7 mouse cellular contexts compared by ENCODE assay signal in genomic region chr1:40324457-40324856, GRCm38 (mm10). TPM values are rescaled to one million over a fixed set of nuclear protein-coding genes. Genes with fewer than 3 reads are reported as not detected.
DNase-seq lines count a peak whose midpoint lies in the region; ATAC-seq lines count a peak whose summit lies in the region.

Gene Il1rl2 (plus strand): TSS chr1:40324610.

- H3K4me3 ChIP-seq in heart, embryonic 11.5 days (ENCODE audit: low read depth, low read length): peak within 1 kb of the TSS; percentile 47
- H3K4me3 ChIP-seq in kidney, embryonic 16.5 days (ENCODE audit: low read length): peak within 1 kb of the TSS; percentile 52
- peak within 1 kb of the TSS; percentile 45 for H3K4me3 ChIP-seq in stomach, embryonic 16.5 days (replicated peaks; ENCODE audit: low read length)

- DNase-seq in R1 (ENCODE audit: low read depth, low spot score): peak; percentile 45
- peak; percentile 12 for DNase-seq in embryo, embryonic 10 days (ENCODE audit: low spot score)
- peak; percentile 64 for DNase-seq in lung, postnatal 25 days (ENCODE audit: low spot score)
- DNase-seq in ovary, postnatal 10 days (ENCODE audit: low spot score): no peak

- H3K9ac ChIP-seq in heart, embryonic 11.5 days (ENCODE audit: low read depth, low read length): peak within 1 kb of the TSS; percentile 58
- peak within 1 kb of the TSS; percentile 58 for H3K9ac ChIP-seq in kidney, embryonic 16.5 days (replicated peaks; ENCODE audit: low read length)
- peak within 1 kb of the TSS; percentile 60 for H3K9ac ChIP-seq in stomach, embryonic 16.5 days (ENCODE audit: low read length)

- ATAC-seq in heart, embryonic 11.5 days (replicated peaks; ENCODE audit: insufficient number of reproducible peaks, low FRiP score, low TSS enrichment): no peak
- ATAC-seq in kidney, embryonic 16.5 days (ENCODE audit: low FRiP score, low TSS enrichment): peak; percentile 82; the same call in 1 of the 2 replicates
- peak; percentile 71; the same call in 1 of the 2 replicates for ATAC-seq in stomach, embryonic 16.5 days (ENCODE audit: insufficient read depth, low FRiP score)

- WGBS in heart, embryonic 11.5 days (ENCODE audit: insufficient replicate concordance): 36% methylated on average over 6 of the region's 6 CpGs
- WGBS in kidney, embryonic 16.5 days: 27% methylated on average over 6 of the region's 6 CpGs
- WGBS in stomach, embryonic 16.5 days: 28% methylated on average over 6 of the region's 6 CpGs

- H3K27ac ChIP-seq in heart, embryonic 11.5 days (ENCODE audit: low read depth, low read length): no peak within 1 kb of the TSS
- 0 out of 2 replicates have a peak within 1 kb of the TSS, but pooled peaks have one; percentile 39 for H3K27ac ChIP-seq in kidney, embryonic 16.5 days (ENCODE audit: low read length)
- peak within 1 kb of the TSS; percentile 15; the same call in 1 of the 2 replicates for H3K27ac ChIP-seq in stomach, embryonic 16.5 days (ENCODE audit: low read length)

- H3K4me2 ChIP-seq in heart, embryonic 11.5 days: peak within 1 kb of the TSS; percentile 86
- H3K4me2 ChIP-seq in kidney, embryonic 16.5 days (replicated peaks; ENCODE audit: low read depth, low read length): peak within 1 kb of the TSS; percentile 74
- peak within 1 kb of the TSS; percentile 50 for H3K4me2 ChIP-seq in stomach, embryonic 16.5 days (ENCODE audit: low read depth, low read length)

- H3K9me3 ChIP-seq in heart, embryonic 11.5 days (replicated peaks; ENCODE audit: control insufficient read depth, low read length): no peaks in the 10 kb centered on the region
- no peaks in the 10 kb centered on the region for H3K9me3 ChIP-seq in kidney, embryonic 16.5 days (ENCODE audit: low read length)
- no peaks in the 10 kb centered on the region for H3K9me3 ChIP-seq in stomach, embryonic 16.5 days (replicated peaks; ENCODE audit: control insufficient read depth, low read length)

- H3K36me3 ChIP-seq in heart, embryonic 11.5 days (ENCODE audit: control insufficient read depth, insufficient read depth, low read length): no peaks in the 10 kb centered on the region
- no peaks in the 10 kb centered on the region for H3K36me3 ChIP-seq in kidney, embryonic 16.5 days (ENCODE audit: insufficient read depth, low read length)
- no peaks in the 10 kb centered on the region for H3K36me3 ChIP-seq in stomach, embryonic 16.5 days (ENCODE audit: control insufficient read depth, insufficient read depth, low read length)

- peaks cover 5% of the 10 kb centered on the region; the same call in 1 of the 2 replicates for H3K4me1 ChIP-seq in heart, embryonic 11.5 days (ENCODE audit: control insufficient read depth, insufficient read depth, low read length)
- H3K4me1 ChIP-seq in kidney, embryonic 16.5 days (ENCODE audit: insufficient read depth, low read length): peaks cover 14% of the 10 kb centered on the region; the same call in 1 of the 2 replicates
- H3K4me1 ChIP-seq in stomach, embryonic 16.5 days (ENCODE audit: control insufficient read depth, insufficient read depth, low read length): no peaks in the 10 kb centered on the region

- peaks cover 16% of the 10 kb centered on the region; the same call in 1 of the 2 replicates for H3K27me3 ChIP-seq in heart, embryonic 11.5 days (ENCODE audit: control insufficient read depth, insufficient read depth, low read length)
- peaks cover 23% of the 10 kb centered on the region for H3K27me3 ChIP-seq in kidney, embryonic 16.5 days (ENCODE audit: insufficient read depth, low read length)
- H3K27me3 ChIP-seq in stomach, embryonic 16.5 days (ENCODE audit: control insufficient read depth, insufficient read depth, low read length): no peaks in the 10 kb centered on the region

RNA-seq across cellular contexts. Expression of gene Il1rl2, which starts in this region (rescaled TPM):
- 1.5 and 1.8 TPM in 2 replicates for polyA plus RNA-seq in heart, embryonic 11.5 days (2014; fragmentation: Nextera tagmentation; extraction: Ambion mirVana)
- polyA plus RNA-seq in kidney, embryonic 16.5 days (2015; fragmentation: Nextera tagmentation; extraction: Ambion mirVana): 10.4 and 10.5 TPM in 2 replicates
- polyA plus RNA-seq in stomach, embryonic 16.5 days (2015; fragmentation: Nextera tagmentation; extraction: Ambion mirVana): 12.0 and 15.5 TPM in 2 replicates
